Mouse (Mus musculus): ENCODE measurements around the gene Cntd1. TPM values are rescaled to one million over a fixed set of nuclear protein-coding genes. Genes with fewer than 3 reads are reported as not detected.
A peak's percentile ranks its signal among the peaks of the same experiment; 100 is the strongest.

Cntd1 gene
- polyA plus RNA-seq, 1 experiment, result 1.6 TPM

GRCm38 (mm10) chr11:101291231-101291630 lies 12.4 kb downstream of the Cntd1 start:
- no peak for TF ChIP-seq POLR2A (IDR thresholded peaks at IDR 0.05; ENCODE audit: low read depth, low read length)
- TF ChIP-seq CTCF (conservative IDR thresholded peaks at IDR 0.05; ENCODE audit: insufficient read depth, insufficient read length, low read depth, low read length), result no peak
- 89% methylated on average over 8 of the region's 8 CpGs for WGBS
- Histone ChIP-seq H3K27me3 (replicated peaks; ENCODE audit: control insufficient read depth, insufficient read depth, low read length) (no peaks in the 10 kb centered on the region), H3K27ac (ENCODE audit: insufficient read depth, low read depth, low read length) (no peak overlapping the region), H3K4me3 (ENCODE audit: insufficient read depth, low read depth, low read length) (no peak overlapping the region), H3K4me1 (ENCODE audit: control insufficient read depth, insufficient read depth, low read length) (no peaks in the 10 kb centered on the region), H3K36me3 (ENCODE audit: control insufficient read depth, insufficient read depth, low read length) (peaks cover 9% of the 10 kb centered on the region)
- DNase-seq, result no peak

DNA sequence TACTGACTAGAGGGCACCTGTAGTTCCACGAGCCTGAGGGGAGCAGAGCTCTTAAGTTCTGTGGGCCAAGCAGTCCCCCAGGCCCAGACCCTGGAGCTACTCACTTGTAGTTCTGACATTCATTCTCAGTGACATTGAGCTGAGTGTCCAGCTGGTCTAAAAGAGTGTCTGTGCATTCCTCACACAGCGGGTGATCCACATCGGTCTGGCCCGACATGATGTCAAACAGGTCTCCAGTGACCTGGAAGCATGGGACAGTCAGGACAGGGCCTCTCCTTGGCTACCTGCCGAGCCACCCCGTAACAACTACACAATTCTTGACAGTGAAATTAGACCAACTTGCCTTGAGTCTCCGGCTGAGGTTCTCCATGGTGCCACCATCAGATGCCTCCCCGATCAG lies 16.4 kb downstream of the Cntd1 start:
- Histone ChIP-seq H3K36me3 (ENCODE audit: control insufficient read depth, insufficient read depth, low read length) (peaks cover 5% of the 10 kb centered on the region), H3K4me3 (ENCODE audit: insufficient read depth, low read depth, low read length) (no peak overlapping the region), H3K4me1 (ENCODE audit: control insufficient read depth, insufficient read depth, low read length) (0 out of 2 replicates have a peak, but pooled peaks cover 4% of the 10 kb centered on the region), H3K27me3 (replicated peaks; ENCODE audit: control insufficient read depth, insufficient read depth, low read length) (no peaks in the 10 kb centered on the region), H3K27ac (ENCODE audit: insufficient read depth, low read depth, low read length) (no peak overlapping the region; the same call in 1 of the 2 replicates)
- 93% methylated on average over 8 of the region's 8 CpGs for WGBS
- DNase-seq, result no peak
- TF ChIP-seq POLR2A (IDR thresholded peaks at IDR 0.05; ENCODE audit: low read depth, low read length), result no peak
- TF ChIP-seq CTCF (conservative IDR thresholded peaks at IDR 0.05; ENCODE audit: insufficient read depth, insufficient read length, low read depth, low read length), result no peak

DNA sequence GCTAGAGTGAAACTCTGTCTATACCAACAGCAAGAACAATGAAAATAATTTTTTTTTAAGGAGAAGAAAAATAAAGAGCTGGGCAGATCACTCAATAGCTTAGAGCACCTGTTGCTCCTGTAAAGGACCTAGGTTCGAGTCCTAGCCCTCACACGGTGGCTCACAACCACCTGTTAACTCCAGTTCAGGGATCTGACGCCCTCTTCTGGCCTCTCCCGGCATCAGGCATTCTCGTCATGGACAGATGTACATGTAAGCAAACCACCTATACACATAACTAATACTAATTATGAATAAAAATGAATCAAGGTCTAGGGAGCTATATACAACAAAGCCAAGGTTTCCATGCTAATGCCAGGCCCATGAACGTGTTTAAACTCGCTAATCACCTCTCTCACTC lies 22.1 kb downstream of the Cntd1 start:
- H3K4me3 ChIP-seq (ENCODE audit: insufficient read depth, low read depth, low read length), result peak overlapping the region; percentile 72
- WGBS, result 67% methylated on average over 7 of the region's 7 CpGs
- H3K27ac ChIP-seq (ENCODE audit: insufficient read depth, low read depth, low read length), result peak overlapping the region; percentile 34; the same call in 1 of the 2 replicates
- TF ChIP-seq CTCF (conservative IDR thresholded peaks at IDR 0.05; ENCODE audit: insufficient read depth, insufficient read length, low read depth, low read length) (peak; percentile 35), POLR2A (IDR thresholded peaks at IDR 0.05; ENCODE audit: low read depth, low read length) (no peak)
- no peaks in the 10 kb centered on the region for H3K27me3 ChIP-seq (replicated peaks; ENCODE audit: control insufficient read depth, insufficient read depth, low read length)
- no peak for DNase-seq
- peaks cover 16% of the 10 kb centered on the region; the same call in 1 of the 2 replicates for H3K4me1 ChIP-seq (ENCODE audit: control insufficient read depth, insufficient read depth, low read length)
- H3K36me3 ChIP-seq (ENCODE audit: control insufficient read depth, insufficient read depth, low read length), result no peaks in the 10 kb centered on the region

DNA sequence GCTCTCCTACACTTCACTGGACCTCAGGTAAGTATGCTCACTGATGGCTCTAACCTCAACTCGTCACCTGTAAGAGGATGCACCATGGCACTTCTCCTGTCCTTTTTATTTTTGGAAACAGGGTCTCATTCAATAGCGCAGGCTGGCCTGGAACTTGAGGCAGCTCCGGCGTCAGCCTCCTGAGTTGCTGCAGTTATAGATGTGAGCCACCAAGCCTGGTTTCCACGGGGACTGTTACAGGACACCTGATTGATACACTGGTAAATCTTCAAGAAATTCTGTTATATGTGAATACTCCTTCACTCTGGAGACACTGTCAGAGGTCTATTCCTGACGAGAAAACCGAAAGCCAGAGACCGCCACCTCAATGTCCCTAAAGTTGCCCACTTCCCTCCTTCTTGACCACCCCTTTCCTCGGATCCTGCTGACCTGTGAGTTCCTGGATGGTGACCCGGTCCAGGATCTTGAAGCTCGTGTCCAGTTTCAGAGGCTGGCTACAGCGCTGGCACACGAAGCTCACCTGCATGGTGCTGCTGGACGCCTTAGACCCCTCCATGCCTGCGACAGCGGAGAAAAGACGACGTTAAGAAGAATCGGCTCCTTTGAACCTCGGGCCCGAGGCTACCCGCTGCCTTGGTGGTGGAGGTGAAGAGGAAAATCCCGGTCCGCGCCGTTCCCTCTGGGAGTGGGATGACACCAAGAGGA lies 22.6 kb downstream of the Cntd1 start:
- peaks cover 16% of the 10 kb centered on the region; the same call in 1 of the 2 replicates for H3K4me1 ChIP-seq (ENCODE audit: control insufficient read depth, insufficient read depth, low read length)
- H3K4me3 ChIP-seq (ENCODE audit: insufficient read depth, low read depth, low read length), result peak overlapping the region; percentile 72
- H3K27me3 ChIP-seq (replicated peaks; ENCODE audit: control insufficient read depth, insufficient read depth, low read length), result no peaks in the 10 kb centered on the region
- H3K27ac ChIP-seq (ENCODE audit: insufficient read depth, low read depth, low read length), result peak overlapping the region; percentile 34
- no peak for DNase-seq
- no peak for TF ChIP-seq POLR2A (IDR thresholded peaks at IDR 0.05; ENCODE audit: low read depth, low read length)
- no peak for TF ChIP-seq CTCF (conservative IDR thresholded peaks at IDR 0.05; ENCODE audit: insufficient read depth, insufficient read length, low read depth, low read length)
- H3K36me3 ChIP-seq (ENCODE audit: control insufficient read depth, insufficient read depth, low read length), result no peaks in the 10 kb centered on the region
- WGBS, result 6% methylated on average over 26 of the region's 26 CpGs

DNA sequence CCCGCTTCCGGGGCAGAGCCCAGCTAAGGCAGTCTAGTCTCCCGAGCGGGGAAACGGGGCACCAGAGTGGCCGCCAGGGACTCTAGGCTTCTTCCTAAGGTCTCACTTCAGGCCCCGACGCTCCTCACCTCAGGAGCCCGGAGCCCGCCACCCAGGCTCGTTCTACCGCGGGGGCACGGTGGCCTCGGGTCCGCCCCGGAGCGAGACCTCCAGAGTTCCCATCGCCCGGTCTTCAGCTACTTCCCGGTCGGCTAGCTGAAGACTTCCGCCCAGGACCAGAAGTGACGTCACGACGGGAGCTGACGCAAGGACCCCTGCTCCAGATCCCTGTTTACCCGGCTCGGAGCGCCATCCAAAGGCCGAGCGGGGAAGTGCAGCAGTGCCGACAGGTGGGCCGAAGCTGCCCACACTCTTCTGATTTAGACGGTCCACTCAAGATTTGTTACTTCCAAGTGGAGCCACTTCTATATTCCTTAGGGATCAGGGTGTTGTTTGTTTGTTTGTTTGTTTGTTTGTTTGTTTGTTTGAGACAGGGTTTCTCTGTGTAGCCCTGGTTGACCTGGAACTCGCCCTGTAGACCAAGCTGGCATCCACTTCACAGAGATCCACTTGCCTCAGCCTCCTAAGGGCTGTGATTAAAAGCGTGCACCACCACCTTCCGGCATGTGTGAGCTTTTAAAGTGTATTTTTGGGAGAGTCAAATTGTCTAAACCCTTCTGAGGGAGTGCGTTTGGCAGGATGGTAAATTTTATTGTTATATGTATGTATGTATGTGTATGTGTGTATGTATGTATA lies 23.4 kb downstream of the Cntd1 start, which contains the start of gene Becn1:
TSS of gene Becn1 (minus strand) at position 283 of the 795 bp plus-strand sequence.
- Histone ChIP-seq H3K27me3 (replicated peaks; ENCODE audit: control insufficient read depth, insufficient read depth, low read length) (no peaks in the 10 kb centered on the region), H3K4me1 (ENCODE audit: control insufficient read depth, insufficient read depth, low read length) (peaks cover 16% of the 10 kb centered on the region; the same call in 1 of the 2 replicates), H3K27ac (ENCODE audit: insufficient read depth, low read depth, low read length) (peak within 1 kb of the TSS; percentile 34), H3K4me3 (ENCODE audit: insufficient read depth, low read depth, low read length) (peak within 1 kb of the TSS; percentile 72), H3K36me3 (ENCODE audit: control insufficient read depth, insufficient read depth, low read length) (no peaks in the 10 kb centered on the region)
- peak; percentile 97 for DNase-seq
- WGBS, result 6% methylated on average over 39 of the region's 39 CpGs
- TF ChIP-seq POLR2A (IDR thresholded peaks at IDR 0.05; ENCODE audit: low read depth, low read length) (peak; percentile 53), CTCF (conservative IDR thresholded peaks at IDR 0.05; ENCODE audit: insufficient read depth, insufficient read length, low read depth, low read length) (peak; percentile 95; the same call in 1 of the 2 replicates)

GRCm38 (mm10) chr11:101307744-101308143 lies 28.9 kb downstream of the Cntd1 start:
- TF ChIP-seq POLR2A (IDR thresholded peaks at IDR 0.05; ENCODE audit: low read depth, low read length), result no peak
- TF ChIP-seq CTCF (conservative IDR thresholded peaks at IDR 0.05; ENCODE audit: insufficient read depth, insufficient read length, low read depth, low read length), result no peak
- no peak for DNase-seq
- no peak overlapping the region for H3K4me3 ChIP-seq (ENCODE audit: insufficient read depth, low read depth, low read length)

GRCm38 (mm10) chr11:101311083-101311482 lies 32.3 kb downstream of the Cntd1 start:
- Histone ChIP-seq H3K4me1 (ENCODE audit: control insufficient read depth, insufficient read depth, low read length) (no peaks in the 10 kb centered on the region), H3K27ac (ENCODE audit: insufficient read depth, low read depth, low read length) (no peak overlapping the region), H3K27me3 (replicated peaks; ENCODE audit: control insufficient read depth, insufficient read depth, low read length) (no peaks in the 10 kb centered on the region), H3K36me3 (ENCODE audit: control insufficient read depth, insufficient read depth, low read length) (no peaks in the 10 kb centered on the region), H3K4me3 (ENCODE audit: insufficient read depth, low read depth, low read length) (no peak overlapping the region)
- WGBS, result 87% methylated on average over 3 of the region's 3 CpGs
- no peak for DNase-seq
- TF ChIP-seq CTCF (conservative IDR thresholded peaks at IDR 0.05; ENCODE audit: insufficient read depth, insufficient read length, low read depth, low read length), result no peak
- no peak for TF ChIP-seq POLR2A (IDR thresholded peaks at IDR 0.05; ENCODE audit: low read depth, low read length)

More at GRCm38 (mm10) chr11:101307744-101308143, 28.9 kb downstream of the Cntd1 start:
- WGBS, result 54% methylated on average over 5 of the region's 5 CpGs
- no peaks in the 10 kb centered on the region for H3K36me3 ChIP-seq (ENCODE audit: control insufficient read depth, insufficient read depth, low read length)
- no peaks in the 10 kb centered on the region for H3K27me3 ChIP-seq (replicated peaks; ENCODE audit: control insufficient read depth, insufficient read depth, low read length)
- no peaks in the 10 kb centered on the region for H3K4me1 ChIP-seq (ENCODE audit: control insufficient read depth, insufficient read depth, low read length)
- H3K27ac ChIP-seq (ENCODE audit: insufficient read depth, low read depth, low read length), result no peak overlapping the region
